Mouse (Mus musculus): ENCODE data around the gene Hes3.

The Hes3 gene

DNA sequence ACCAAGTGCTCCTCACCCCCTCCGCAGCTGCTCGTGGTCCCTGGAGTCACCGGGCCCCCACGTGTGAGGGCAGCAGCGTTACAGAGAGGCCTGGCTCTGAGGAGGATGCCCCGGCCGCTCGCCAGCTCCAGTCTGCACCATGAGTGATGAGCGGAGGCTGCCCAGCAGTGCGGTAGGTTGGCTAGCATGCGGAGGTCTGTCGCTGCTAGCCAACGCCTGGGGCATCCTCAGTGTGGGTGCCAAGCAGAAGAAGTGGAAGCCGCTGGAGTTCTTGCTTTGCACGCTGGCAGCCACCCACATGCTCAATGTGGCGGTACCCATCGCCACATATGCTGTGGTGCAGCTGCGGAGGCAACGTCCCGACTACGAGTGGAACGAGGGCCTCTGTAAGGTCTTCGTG, 12.5 kb downstream of the Hes3 start:
- no peak for DNase-seq (ENCODE audit: low spot score)

DNA sequence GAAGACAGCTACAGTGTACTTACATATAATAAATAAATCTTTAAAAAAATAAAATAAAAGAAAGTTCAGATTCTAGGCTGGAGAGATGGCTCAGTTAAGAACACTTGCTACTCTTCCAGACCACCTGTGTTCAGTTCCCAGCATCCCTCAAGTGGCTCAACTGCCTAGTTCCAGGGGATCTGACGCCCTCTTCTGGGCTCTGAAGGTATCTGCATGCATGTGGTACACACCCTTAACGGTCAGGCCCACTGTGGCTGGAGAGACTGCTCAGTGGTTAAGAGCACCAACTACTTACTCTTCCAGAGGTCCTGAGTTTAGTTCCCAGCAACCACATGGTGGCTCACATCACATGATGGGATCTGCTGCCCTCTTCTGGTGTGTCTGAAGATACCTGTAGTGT, 13.5 kb downstream of the Hes3 start:
- no peak for DNase-seq (ENCODE audit: low spot score)

DNA sequence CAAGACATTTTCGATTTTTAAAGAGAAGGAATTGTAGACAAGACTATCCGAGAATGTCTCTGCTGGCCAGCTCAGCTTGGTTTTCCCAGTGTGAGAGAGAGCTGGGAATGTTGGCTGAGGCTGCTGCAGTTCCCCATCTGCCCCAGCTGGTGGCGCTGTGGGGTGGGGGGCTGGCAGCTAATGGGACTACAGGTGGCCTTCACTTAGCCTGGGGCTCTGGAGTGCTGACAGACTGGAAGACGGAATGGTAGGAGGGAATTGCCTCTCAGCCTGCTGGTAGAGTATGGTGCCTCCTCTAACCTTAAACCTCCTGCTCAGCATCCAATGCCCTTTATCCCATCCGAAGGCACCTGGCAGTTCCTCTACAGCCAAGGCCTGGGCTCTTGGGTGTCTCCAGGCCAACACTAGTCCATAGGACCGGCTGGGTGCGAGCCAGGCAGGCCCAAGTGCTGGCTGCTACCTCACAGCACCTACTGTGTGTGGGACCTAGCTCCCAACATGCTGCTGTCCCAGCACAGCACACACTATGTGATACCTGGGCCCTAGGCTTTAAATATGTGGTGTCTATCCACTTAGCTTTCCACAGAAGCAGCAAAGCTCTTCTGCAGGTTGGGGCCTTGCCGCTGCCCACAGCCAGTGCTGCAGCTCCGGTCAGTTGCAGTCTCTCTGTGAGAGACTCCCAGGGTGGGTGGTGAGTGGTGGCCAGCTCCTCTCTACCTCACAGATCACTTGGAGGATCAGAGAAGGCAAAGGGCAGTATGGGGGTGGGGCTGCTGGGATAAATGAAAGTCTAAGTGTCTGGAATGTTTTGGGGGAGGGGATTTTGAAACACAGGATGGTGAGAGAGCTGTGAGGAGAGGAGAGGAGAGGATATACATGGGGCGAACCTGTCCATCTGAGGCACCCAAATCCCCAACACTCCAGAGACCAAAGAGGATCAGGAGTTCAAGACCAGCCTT, 14.8 kb downstream of the Hes3 start:
- DNase-seq (ENCODE audit: low spot score) = no peak

DNA sequence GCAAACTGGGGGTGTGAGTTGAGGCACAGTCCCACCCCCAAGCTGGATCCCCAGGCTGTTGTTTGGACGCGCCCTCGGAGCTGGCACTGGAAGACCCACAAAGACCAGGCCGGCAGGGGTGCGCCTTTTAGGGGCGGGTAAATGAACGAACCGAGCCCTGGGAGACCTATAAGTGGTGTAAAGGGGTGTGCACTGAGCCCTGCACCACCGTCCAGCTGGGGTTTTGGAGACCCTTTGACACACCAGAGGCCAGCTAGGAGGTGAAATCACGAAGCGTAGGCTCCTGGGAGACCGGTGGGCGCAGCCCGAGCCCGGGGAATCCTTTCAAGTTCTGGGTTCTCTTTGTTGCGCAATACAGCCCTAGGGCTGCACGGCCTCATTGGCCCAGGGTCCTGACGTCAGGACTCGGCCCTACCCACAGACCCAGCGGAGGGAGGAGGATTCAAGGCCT, 16.8 kb downstream of the Hes3 start:
- no peak for DNase-seq (ENCODE audit: low spot score)

DNA sequence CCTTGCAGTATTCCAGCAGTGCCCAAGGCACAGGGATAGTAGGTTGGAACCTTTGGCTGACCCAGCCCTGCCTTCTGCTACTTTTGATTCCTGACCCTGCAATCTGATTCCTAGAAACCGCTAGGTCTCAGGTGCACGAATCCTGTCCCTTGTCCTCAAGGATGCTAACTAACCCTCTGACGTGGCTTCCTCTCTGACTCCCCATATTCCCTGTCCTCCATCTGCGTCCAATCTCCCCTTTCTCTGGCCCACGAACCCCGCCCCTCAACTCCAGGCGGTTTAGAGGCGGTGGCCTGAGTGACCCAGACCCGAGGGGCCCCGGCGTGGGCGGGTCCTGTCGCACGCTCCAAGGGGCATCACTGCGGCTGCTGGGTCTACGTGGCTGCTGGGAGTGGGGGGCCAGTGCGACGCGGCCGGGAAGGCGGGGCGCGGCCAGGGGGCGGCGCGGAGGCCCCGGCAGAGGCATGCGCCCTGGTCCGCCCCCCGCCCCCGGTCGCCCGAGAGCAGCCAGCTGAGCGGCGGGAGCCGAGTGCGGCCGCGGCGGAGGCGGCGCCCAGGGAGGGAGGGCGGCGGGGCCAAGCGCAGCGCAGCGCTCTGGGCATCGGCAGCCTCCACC, 17.7 kb downstream of the Hes3 start, which contains the start of gene Gpr153:
Gpr153 (plus strand) TSS at position 612 of the 616 bp plus-strand sequence.
- no peak for DNase-seq (ENCODE audit: low spot score)

DNA sequence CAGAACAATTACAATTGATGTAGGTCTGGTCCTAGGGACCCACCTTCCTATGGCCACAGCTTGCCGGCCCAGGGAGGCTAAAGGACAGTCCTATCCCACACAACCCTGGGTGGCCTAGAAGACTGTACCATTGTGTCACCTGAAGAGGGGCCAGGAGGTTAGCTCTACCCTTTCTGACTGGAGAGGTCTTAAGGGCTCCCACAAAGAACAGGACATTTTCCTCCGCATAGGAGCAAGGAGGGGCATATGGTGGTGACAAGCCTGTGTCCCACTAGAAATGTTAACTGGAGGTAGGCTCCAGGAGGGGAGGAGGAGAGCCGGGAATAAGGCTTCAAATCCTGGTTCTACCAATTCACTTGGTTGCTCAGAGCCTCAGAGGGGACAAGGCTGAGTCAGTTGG, 18.3 kb downstream of the Hes3 start:
- no peak for DNase-seq (ENCODE audit: low spot score)

DNA sequence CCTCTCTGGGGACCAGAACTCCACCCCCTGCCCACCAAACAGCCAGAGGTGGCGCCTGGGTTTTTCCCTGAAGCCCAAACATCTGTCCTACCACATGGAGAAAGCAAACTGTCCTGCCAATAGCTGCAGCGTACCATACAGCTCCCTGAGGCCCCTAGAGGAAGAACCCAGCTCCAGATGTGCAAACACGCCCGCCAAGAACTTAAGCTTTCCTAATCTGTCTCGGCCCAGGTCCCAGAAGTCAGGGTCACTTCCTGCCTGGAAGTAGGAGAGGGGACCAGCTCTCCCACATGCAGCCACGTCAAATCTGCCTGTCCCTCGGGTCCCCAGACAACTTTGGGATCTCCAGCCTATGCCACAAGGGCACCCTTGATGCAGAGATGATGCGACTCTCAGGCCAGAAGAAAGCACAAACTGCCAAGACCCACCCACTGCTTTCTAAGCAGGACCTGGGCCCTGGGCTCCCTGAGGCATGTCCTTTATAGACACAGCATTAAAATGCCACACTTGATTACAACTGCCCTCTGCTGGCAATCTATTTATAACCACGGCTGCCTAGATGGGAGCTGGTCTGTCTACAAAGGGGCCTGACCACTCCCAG, 18.9 kb downstream of the Hes3 start:
- no peak for DNase-seq (ENCODE audit: low spot score)

DNA sequence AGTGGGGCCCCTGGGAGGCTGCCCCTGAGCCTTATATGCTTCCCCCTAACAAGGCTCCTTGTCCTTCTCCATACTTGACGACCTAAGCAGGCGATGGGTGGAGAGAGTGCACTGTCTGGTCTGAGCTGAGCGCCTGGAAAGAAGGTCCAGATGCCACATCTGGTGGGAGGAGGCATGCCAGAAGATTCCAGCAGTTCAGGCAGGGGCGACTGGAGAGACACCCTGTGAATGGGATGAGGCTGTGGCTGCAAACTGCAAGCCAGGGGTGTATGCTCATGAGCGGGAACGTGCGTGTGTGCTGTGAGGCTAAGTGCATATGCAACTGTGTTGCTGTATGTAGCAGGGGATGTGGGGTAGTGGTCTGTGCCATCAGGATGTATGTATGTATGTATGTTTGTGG, 19.5 kb downstream of the Hes3 start:
- no peak for DNase-seq (ENCODE audit: low spot score)

DNA sequence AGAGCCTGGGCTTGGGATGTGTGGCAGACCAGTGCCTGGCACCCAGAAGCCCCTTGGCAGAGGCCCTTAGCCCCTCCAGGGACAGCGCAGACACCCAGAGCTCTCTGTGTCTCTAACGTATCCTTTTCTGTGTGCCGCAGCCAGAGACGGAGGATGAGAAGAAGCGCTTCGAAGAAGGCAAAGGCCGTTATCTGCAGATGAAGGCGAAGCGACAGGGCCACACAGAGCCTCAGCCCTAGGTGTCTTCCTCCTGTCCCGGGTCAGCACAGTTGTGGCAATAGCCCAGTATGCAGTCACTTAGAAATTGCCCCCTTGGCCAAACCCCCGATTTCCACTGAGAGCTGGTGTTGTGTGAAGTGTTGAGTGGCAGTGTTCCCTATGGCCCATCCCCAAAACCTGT, 20.1 kb downstream of the Hes3 start:
- no peak for DNase-seq (ENCODE audit: low spot score)

DNA sequence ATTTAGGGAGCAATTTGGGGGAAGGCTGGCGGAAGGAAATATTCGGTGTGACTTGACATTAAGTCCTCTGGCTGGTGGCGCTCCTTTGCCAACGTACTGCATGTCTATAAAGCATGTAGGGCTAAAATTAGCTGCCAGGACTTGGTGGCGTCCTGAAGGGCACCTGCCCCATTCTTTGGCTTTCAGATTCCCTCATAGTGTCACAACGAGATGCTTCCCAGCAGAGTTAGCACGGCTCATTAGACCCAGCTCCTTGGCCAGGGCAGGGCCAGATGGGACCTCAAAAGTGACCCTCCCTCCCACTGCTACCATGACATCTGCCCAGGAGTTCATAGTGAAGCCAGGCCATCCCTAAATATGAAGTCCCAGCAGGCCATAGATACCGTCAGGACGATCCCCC, 20.9 kb downstream of the Hes3 start:
- no peak for DNase-seq (ENCODE audit: low spot score)

DNA sequence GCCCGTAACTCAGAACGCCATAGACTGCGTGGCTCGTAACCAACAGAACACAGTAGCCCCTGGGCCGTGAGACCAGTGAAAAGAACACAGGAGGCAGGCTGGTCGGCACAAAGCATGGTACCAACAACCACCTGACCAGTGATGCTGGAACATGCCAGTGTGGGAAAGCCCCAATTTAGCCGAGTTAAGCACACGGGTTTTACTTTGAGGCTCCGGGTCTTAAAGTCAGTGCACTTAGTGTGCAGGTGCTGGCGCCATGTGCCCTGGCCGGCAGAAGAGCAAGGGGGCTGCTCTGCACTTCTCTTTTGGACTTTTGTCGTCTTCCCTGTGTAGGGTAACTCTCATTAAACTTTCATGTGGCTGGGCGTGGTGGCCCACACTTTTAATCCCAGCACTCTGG, 21.5 kb downstream of the Hes3 start:
- no peak for DNase-seq (ENCODE audit: low spot score)

DNA sequence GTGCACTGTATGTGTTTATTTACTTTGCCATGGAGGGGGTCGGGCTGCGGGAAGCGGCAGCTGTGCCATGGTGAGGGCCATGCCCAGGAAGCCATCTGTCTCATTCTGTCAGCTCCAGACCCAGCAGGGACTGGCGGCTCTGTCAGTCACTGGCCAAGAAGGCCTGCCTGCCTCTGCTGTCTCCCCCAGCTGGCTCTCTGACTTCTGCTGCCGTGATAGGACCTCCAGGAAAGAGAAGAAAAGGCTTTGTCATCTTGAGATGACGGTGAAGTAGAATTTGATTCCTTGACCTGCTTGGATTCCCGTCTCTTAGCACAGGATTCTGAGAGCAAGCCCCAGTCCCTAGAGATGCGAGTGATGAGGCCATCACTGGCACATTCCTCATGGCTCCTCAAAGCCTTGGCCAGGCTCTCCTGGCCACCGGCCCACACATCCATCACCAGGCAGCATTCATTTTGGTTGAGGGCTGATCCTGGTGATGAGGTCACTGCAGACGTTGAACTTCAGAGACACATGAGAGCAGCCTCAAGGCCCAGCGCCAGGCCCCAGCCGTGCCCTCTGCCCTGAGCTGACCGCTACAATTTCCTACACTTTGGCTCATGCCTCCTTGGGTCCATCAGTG, 23.6 kb downstream of the Hes3 start:
- DNase-seq (ENCODE audit: low spot score) = no peak

DNA sequence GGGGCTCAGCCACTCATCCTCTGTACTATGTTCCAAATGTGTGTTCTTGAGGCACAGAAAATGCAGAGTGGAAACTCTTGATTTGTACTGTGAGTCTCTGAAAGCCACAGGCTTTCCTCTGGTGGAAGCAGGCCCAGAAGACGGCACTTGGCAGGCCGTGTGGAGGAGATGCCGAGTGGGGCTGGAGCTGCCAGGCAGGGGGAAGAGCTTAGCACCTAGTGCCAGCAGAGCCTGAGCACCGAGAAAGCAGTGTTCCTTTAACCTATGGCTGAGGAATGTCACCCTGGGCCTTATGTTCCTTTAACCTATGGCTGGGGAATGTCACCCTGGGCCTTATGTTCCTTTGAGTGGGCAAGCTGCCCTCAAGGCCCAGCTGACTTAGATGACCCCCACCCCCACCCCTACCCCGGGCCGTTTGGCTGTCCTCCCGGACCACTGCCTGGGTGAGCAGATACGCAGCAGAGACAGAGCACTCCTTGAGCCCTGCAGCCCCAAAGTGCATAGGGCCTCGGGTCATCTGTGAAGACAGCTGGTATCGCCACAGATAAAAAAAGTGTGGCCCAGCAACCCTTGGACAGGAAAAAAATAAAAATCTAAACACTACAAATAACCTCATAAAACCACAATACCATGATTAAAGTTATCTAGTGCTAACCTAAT, 25.1 kb downstream of the Hes3 start:
- DNase-seq (ENCODE audit: low spot score) = no peak

DNA sequence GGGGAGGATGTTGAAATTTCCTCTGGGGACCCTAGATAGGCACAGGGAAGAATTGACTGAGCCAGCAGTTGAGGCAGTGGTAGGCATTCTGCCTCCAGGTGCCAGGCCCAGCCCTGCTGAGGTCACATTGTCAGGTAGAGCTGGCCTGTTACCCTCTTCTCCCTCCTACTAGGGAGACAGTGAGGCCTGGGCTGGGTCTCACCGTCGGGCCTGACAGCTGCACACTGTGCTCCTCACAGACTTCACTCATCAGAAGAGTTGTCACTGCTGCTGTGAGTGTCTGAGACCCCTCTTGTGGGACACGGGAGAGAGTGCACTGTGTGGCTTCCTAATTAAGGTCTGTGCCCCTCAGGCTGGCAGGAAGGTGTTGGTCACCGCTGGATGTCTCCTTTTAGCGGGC, 25.7 kb downstream of the Hes3 start:
- no peak for DNase-seq (ENCODE audit: low spot score)

DNA sequence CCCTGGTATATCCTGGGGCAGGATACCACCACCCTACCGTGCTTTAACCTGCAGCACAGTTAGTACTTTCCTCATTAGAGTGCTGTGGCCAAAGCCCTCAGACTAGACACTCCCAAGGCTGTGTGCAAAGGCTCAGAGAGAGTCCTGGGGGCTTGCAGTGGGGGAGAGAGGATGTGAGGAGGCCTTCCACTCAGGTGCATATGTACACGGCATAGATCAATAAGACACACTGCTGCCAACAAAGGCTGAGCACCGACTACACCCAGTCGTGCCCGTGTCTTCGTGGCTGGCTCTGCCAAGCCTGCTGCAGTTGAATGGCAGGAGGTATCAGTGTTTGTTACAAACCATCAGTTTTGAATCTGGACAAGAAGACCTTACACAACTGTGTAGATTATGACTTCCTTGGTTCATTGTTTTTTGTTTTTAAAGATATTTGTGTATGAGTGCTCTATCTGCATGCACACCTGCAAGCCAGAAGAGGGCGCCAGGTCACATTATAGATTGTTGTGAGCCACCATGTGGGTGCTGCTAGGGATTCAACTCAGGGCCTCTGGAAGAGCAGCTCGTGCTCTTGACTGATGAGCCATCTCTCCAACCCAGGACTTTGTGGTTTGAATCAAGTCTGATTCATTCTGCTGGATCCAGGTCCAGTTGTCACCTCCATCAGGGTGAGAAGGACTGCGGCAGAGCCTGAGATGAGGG, 26.4 kb downstream of the Hes3 start:
- no peak for DNase-seq (ENCODE audit: low spot score)

DNA sequence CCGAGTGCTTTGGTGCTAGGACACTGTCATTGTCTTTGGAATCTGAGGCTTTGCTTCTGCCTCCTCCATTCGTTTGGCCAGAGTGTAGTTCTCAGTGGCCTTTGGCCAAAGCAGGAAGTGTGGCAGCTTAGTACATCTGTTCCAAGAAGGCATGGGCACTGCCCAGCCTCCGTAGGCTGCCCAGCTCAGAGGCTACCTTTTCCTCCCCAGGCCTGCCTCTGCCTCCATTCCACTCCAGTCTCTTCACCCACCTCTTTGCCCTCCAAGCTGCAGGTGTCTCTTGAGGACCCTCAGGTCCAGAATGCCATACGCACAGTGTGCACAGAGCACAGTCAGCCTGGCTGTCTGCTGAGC, 27.3 kb downstream of the Hes3 start:
- DNase-seq (ENCODE audit: low spot score) = no peak

DNA sequence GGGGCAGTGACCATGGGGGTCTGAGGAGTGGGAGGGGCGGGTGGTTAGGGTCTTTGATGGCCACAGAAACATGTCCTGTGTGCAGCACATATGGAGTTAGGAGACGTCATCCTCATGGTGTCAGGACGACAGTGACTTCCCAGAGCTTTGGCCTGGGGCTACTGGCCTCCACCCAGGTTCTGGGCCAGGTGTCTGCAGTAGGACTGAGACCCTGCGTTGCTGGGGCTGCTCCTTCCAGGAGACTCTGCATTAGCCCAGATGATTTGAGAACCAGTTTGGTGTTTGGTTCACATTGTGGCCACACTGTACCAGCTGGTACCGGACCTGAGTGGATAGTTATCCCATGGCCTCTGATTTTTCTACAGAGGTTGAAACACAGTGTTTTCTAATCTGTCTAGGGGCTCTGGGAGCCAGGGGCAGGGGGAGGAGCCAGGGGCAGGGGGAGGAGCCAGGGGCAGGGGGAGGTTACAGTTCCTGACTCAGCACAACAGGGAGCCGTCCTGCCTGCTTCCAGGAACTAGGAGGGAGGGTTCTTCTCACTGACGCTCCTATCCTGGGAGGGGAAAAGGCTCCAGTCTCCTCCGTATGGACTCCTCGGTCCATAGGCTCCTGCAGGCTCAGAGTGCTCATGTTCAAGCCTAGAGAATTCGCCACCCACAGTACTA, 27.8 kb downstream of the Hes3 start:
- DNase-seq (ENCODE audit: low spot score) = no peak

DNA sequence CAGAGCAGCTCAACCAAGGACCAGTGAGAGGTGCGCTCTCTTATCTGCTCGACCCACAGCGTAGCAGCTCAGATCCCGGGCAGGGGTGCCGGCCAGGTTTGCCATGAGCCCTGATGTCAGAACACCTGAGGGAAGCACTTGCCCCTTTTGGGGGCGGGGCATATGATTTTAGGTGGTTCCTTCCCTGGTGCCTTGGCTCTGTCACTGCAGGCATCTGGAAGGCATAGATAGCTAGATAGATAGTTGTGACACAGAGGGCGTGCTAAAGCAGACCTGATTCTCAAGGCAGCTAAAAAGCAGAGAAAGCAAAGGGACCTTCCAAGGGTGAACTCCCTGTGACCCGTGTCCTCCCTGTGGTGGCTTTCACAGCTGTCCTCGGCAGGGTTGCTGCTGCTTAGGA, 28.4 kb downstream of the Hes3 start:
- DNase-seq (ENCODE audit: low spot score) = no peak

DNA sequence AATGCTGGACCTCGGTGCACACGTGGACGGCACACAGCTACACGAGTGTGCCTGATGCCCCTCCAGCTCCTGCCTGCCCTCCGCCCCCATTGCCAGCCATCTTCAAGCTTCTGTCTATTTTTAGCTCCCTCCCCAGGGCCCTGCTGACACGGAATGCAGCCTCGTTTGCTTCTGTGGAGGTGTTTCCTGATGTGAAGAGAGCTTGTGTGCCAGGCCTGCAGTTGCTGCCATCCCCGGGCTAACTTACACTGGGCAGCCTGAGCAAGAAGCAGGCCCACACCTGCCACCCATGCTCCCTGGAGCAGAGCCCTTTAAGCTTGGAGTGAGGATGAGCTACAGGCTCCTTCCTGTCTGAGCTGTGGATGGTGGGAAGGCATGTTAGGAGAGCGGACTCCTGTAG, 29.3 kb downstream of the Hes3 start:
- no peak for DNase-seq (ENCODE audit: low spot score)

DNA sequence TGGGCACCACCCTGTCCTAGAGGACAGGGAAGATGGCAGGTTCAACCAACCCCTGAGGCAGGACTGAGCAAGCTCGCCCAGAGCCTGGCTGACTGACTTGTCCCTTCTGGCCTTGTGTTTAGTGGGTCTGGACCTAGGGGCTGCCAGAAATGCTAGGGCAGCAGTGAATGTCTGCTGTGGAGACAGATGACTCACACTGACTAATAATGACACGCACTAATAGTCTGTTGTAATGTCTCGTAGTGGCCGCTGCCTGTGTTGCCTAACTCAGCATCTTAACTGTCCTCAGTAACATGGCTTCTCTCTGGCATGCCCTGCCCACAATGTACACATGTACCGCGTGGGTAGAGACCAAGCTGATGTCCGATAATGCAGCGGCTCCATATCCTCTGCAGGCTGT, 31.0 kb downstream of the Hes3 start:
- DNase-seq (ENCODE audit: low spot score) = no peak

DNA sequence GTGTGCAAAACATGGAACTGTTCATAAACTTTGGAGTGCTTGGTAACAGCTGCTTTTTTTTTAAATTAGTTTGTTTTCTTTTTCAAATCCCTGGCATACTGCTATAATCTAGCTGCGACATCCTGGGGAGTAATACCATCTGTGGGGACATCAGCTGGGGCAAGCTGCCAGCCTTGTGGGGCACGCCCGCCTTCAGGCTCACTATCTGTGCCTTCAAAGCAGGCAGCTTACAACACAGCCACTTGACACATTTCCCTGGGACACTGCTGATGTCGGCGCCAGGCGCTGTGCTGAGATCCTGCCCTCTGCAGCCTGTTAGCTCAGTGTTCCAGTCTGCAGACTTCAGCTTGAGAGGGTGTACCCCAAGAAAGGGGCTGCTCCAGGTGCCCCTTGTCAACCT, 34.4 kb downstream of the Hes3 start:
- no peak for DNase-seq (ENCODE audit: low spot score)

Measured in ovary, postnatal 14 days (tissue).